Comparison of ENCODE assay signal across 8 mouse cellular contexts in the genomic region with DNA sequence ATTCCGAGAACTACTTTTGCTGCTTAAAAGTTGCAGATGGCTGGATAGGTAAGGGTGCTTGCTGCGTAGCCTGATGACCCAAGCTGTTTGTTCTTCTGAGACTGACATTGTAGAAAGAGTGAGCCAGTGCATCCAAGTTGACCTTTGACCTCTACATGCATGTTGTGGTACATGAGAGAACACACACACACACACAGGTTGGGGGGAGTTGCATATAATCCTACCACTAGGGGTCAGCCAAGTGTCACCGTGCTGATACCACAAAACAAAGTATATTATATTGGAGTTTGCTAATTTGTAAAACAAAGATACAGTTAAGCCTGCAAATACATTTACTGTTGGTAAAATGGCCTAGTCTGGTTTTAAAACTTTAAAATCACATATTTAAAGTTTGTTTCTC. TPM values are rescaled to one million over a fixed set of nuclear protein-coding genes. Genes with fewer than 3 reads are reported as not detected.
DNase-seq lines count a peak whose midpoint lies in the region; ATAC-seq and TF ChIP-seq lines count a peak whose summit lies in the region.

No protein-coding gene starts in this region.

- peak; percentile 31 to 41 for DNase-seq in adrenal gland, postnatal 36 days
- no peak for DNase-seq in adrenal gland, adult 2 months
- peak; percentile 64 to 69 for DNase-seq in cerebellum, postnatal 14 days
- DNase-seq in hindbrain, postnatal 0 days (ENCODE audit: low spot score): peak; percentile 60
- DNase-seq in left cerebral cortex, postnatal 4 days: no peak

- ATAC-seq in midbrain, embryonic 12.5 days (ENCODE audit: low FRiP score, low read depth): peak; percentile 38; the same call in 1 of the 2 replicates
- ATAC-seq in midbrain, embryonic 13.5 days: no peak
- ATAC-seq in hindbrain, postnatal 0 days: no peak; the same call in 1 of the 2 replicates
- ATAC-seq in megakaryocyte, adult 5-6 weeks (ENCODE audit: poor library complexity, severe bottlenecking): peak; percentile 96

- no peaks in the 10 kb centered on the region for H3K36me3 ChIP-seq in midbrain, embryonic 12.5 days
- H3K36me3 ChIP-seq in midbrain, embryonic 13.5 days: 0 out of 2 replicates have a peak, but pooled peaks cover 4% of the 10 kb centered on the region
- no peaks in the 10 kb centered on the region for H3K36me3 ChIP-seq in hindbrain, postnatal 0 days (ENCODE audit: insufficient read depth, low read length)

- 74% methylated on average over 3 of the region's 3 CpGs for WGBS in midbrain, embryonic 12.5 days
- WGBS in midbrain, embryonic 13.5 days: 76% methylated on average over 3 of the region's 3 CpGs
- WGBS in hindbrain, postnatal 0 days: 79% methylated on average over 3 of the region's 3 CpGs

- peak; percentile 79 for TF ChIP-seq CTCF in hindbrain, postnatal 0 days (IDR thresholded peaks at IDR 0.05; ENCODE audit: low read depth)

- intact Hi-C loops in left cerebral cortex, postnatal 4 days (cut with DNase I): no loop called here

- no peak overlapping the region for H3K4me2 ChIP-seq in midbrain, embryonic 12.5 days (replicated peaks)
- no peak overlapping the region for H3K4me2 ChIP-seq in midbrain, embryonic 13.5 days (replicated peaks)
- no peak overlapping the region for H3K4me2 ChIP-seq in hindbrain, postnatal 0 days (ENCODE audit: low read depth, low read length)

- H3K27ac ChIP-seq in midbrain, embryonic 12.5 days (replicated peaks): no peak overlapping the region
- H3K27ac ChIP-seq in midbrain, embryonic 13.5 days: no peak overlapping the region
- no peak overlapping the region for H3K27ac ChIP-seq in hindbrain, postnatal 0 days

- no peaks in the 10 kb centered on the region for H3K4me1 ChIP-seq in midbrain, embryonic 12.5 days
- no peaks in the 10 kb centered on the region for H3K4me1 ChIP-seq in midbrain, embryonic 13.5 days (replicated peaks)
- H3K4me1 ChIP-seq in hindbrain, postnatal 0 days (ENCODE audit: insufficient read depth, low read length): no peaks in the 10 kb centered on the region

- H3K9ac ChIP-seq in midbrain, embryonic 12.5 days (replicated peaks): no peak overlapping the region
- no peak overlapping the region for H3K9ac ChIP-seq in midbrain, embryonic 13.5 days (replicated peaks)
- no peak overlapping the region for H3K9ac ChIP-seq in hindbrain, postnatal 0 days (replicated peaks; ENCODE audit: low read length)

- H3K27me3 ChIP-seq in midbrain, embryonic 12.5 days: no peaks in the 10 kb centered on the region
- no peaks in the 10 kb centered on the region for H3K27me3 ChIP-seq in midbrain, embryonic 13.5 days
- H3K27me3 ChIP-seq in hindbrain, postnatal 0 days (ENCODE audit: insufficient read depth, low read length): no peaks in the 10 kb centered on the region

- H3K9me3 ChIP-seq in midbrain, embryonic 12.5 days: no peaks in the 10 kb centered on the region
- H3K9me3 ChIP-seq in midbrain, embryonic 13.5 days: no peaks in the 10 kb centered on the region
- H3K9me3 ChIP-seq in hindbrain, postnatal 0 days (ENCODE audit: low read length): no peaks in the 10 kb centered on the region

- H3K4me3 ChIP-seq in midbrain, embryonic 12.5 days: no peak overlapping the region
- H3K4me3 ChIP-seq in midbrain, embryonic 13.5 days (replicated peaks): no peak overlapping the region
- no peak overlapping the region for H3K4me3 ChIP-seq in hindbrain, postnatal 0 days (ENCODE audit: low read length)

RNA-seq across cellular contexts. Expression of gene Carnmt1, which starts 17.0 kb away (rescaled TPM):
- 10 to 100 TPM; 26.9 to 27.9 TPM for total RNA-seq in adrenal gland, postnatal 36 days (2021)
- total RNA-seq in adrenal gland, adult 2 months (2021): 10 to 100 TPM; 23.7 to 24.7 TPM
- 10.4 and 12.5 TPM in 2 replicates for polyA plus RNA-seq in adrenal gland, adult 2 months (2012; rRNA removed)
- 25.3 and 26.2 TPM in 2 replicates for polyA plus RNA-seq in midbrain, embryonic 12.5 days (2016; fragmentation: Nextera tagmentation; extraction: Ambion mirVana)
- 13.2 and 14.7 TPM in 2 replicates for polyA plus RNA-seq in midbrain, embryonic 13.5 days (2015; fragmentation: Nextera tagmentation; extraction: Ambion mirVana)
- total RNA-seq in hindbrain, postnatal 0 days (2014; rRNA removed): 17.9 and 19.2 TPM in 2 replicates
- 22.1 and 23.1 TPM in 2 replicates for polyA plus RNA-seq in hindbrain, postnatal 0 days (2015; fragmentation: Nextera tagmentation; extraction: Ambion mirVana)
- total RNA-seq in megakaryocyte, adult 5-6 weeks (2015): 16.3 and 18.3 TPM in 2 replicates
- 11.4 and 11.6 TPM in 2 replicates for total RNA-seq in megakaryocyte, adult 5-6 weeks (2017)
- total RNA-seq in left cerebral cortex, postnatal 4 days (2021): 10 to 100 TPM; 10.4 to 13.0 TPM

RNA-seq across cellular contexts. Expression of gene D030056L22Rik, which starts 25.4 kb away (rescaled TPM):
- 10 to 100 TPM; 15.0 to 15.8 TPM for total RNA-seq in adrenal gland, postnatal 36 days (2021)
- 10 to 100 TPM; 11.5 to 13.2 TPM for total RNA-seq in adrenal gland, adult 2 months (2021)
- 44.4 and 47.1 TPM in 2 replicates for polyA plus RNA-seq in adrenal gland, adult 2 months (2012; rRNA removed)
- 79.1 and 88.4 TPM in 2 replicates for polyA plus RNA-seq in midbrain, embryonic 12.5 days (2016; fragmentation: Nextera tagmentation; extraction: Ambion mirVana)
- 57.5 and 63.1 TPM in 2 replicates for polyA plus RNA-seq in midbrain, embryonic 13.5 days (2015; fragmentation: Nextera tagmentation; extraction: Ambion mirVana)
- total RNA-seq in hindbrain, postnatal 0 days (2014; rRNA removed): 49.0 and 57.9 TPM in 2 replicates
- polyA plus RNA-seq in hindbrain, postnatal 0 days (2015; fragmentation: Nextera tagmentation; extraction: Ambion mirVana): 40.2 and 40.8 TPM in 2 replicates
- 23.9 and 27.7 TPM in 2 replicates for total RNA-seq in megakaryocyte, adult 5-6 weeks (2015)
- 10.4 and 11.4 TPM in 2 replicates for total RNA-seq in megakaryocyte, adult 5-6 weeks (2017)
- total RNA-seq in left cerebral cortex, postnatal 4 days (2021): 10 to 100 TPM; 23.6 to 25.9 TPM

RNA-seq across cellular contexts. Expression of gene Nmrk1, which starts 55.8 kb away (rescaled TPM):
- total RNA-seq in adrenal gland, postnatal 36 days (2021): 10 to 100 TPM in 1 of 2 experiments, 1 to 10 TPM in 1; 9.0 to 17.7 TPM
- 10 to 100 TPM in 1 of 2 experiments, 1 to 10 TPM in 1; 9.5 to 11.9 TPM for total RNA-seq in adrenal gland, adult 2 months (2021)
- polyA plus RNA-seq in adrenal gland, adult 2 months (2012; rRNA removed): 3.2 and 4.7 TPM in 2 replicates
- 5.2 and 6.1 TPM in 2 replicates for polyA plus RNA-seq in midbrain, embryonic 12.5 days (2016; fragmentation: Nextera tagmentation; extraction: Ambion mirVana)
- 5.0 and 5.6 TPM in 2 replicates for polyA plus RNA-seq in midbrain, embryonic 13.5 days (2015; fragmentation: Nextera tagmentation; extraction: Ambion mirVana)
- 5.3 and 10.6 TPM in 2 replicates for total RNA-seq in hindbrain, postnatal 0 days (2014; rRNA removed)
- 9.2 and 10.9 TPM in 2 replicates for polyA plus RNA-seq in hindbrain, postnatal 0 days (2015; fragmentation: Nextera tagmentation; extraction: Ambion mirVana)
- total RNA-seq in megakaryocyte, adult 5-6 weeks (2015): 6.1 and 13.0 TPM in 2 replicates
- total RNA-seq in megakaryocyte, adult 5-6 weeks (2017): 3.7 and 4.6 TPM in 2 replicates
- total RNA-seq in left cerebral cortex, postnatal 4 days (2021): 1 to 10 TPM; 3.2 to 5.1 TPM

RNA-seq across cellular contexts. Expression of gene Ostf1, which starts 55.9 kb away (rescaled TPM):
- total RNA-seq in adrenal gland, postnatal 36 days (2021): 100 to 1,000 TPM; 127 to 163 TPM
- 100 to 1,000 TPM; 108 to 122 TPM for total RNA-seq in adrenal gland, adult 2 months (2021)
- polyA plus RNA-seq in adrenal gland, adult 2 months (2012; rRNA removed): 61.1 and 95.4 TPM in 2 replicates
- polyA plus RNA-seq in midbrain, embryonic 12.5 days (2016; fragmentation: Nextera tagmentation; extraction: Ambion mirVana): 40.0 and 43.5 TPM in 2 replicates
- 34.6 and 34.7 TPM in 2 replicates for polyA plus RNA-seq in midbrain, embryonic 13.5 days (2015; fragmentation: Nextera tagmentation; extraction: Ambion mirVana)
- 42.4 and 46.0 TPM in 2 replicates for total RNA-seq in hindbrain, postnatal 0 days (2014; rRNA removed)
- 67.9 and 78.0 TPM in 2 replicates for polyA plus RNA-seq in hindbrain, postnatal 0 days (2015; fragmentation: Nextera tagmentation; extraction: Ambion mirVana)
- 384 and 411 TPM in 2 replicates for total RNA-seq in megakaryocyte, adult 5-6 weeks (2015)
- total RNA-seq in megakaryocyte, adult 5-6 weeks (2017): 378 and 396 TPM in 2 replicates
- 10 to 100 TPM; 19.3 to 21.1 TPM for total RNA-seq in left cerebral cortex, postnatal 4 days (2021)

Comparison
In these comparisons a context has a peak if more than half of its experiments do, and no peak if none do; other contexts are left out.
1. DNase-seq: peak in adrenal gland, postnatal 36 days (2 of 2), cerebellum, postnatal 14 days (2 of 2) and hindbrain, postnatal 0 days (single experiment); none in adrenal gland, adult 2 months (single experiment) and left cerebral cortex, postnatal 4 days (single experiment).
2. ATAC-seq: peak in midbrain, embryonic 12.5 days (single experiment) and megakaryocyte, adult 5-6 weeks (single experiment); none in midbrain, embryonic 13.5 days (single experiment) and hindbrain, postnatal 0 days (single experiment).